Mouse (Mus musculus): ENCODE measurements at regions not wholly inside any gene's neighbourhood (a gene's known extent, or its start where the extent isn't known, plus 50 kb on each side); places are given as distances from the start of the nearest gene placed in this dataset.

DNA sequence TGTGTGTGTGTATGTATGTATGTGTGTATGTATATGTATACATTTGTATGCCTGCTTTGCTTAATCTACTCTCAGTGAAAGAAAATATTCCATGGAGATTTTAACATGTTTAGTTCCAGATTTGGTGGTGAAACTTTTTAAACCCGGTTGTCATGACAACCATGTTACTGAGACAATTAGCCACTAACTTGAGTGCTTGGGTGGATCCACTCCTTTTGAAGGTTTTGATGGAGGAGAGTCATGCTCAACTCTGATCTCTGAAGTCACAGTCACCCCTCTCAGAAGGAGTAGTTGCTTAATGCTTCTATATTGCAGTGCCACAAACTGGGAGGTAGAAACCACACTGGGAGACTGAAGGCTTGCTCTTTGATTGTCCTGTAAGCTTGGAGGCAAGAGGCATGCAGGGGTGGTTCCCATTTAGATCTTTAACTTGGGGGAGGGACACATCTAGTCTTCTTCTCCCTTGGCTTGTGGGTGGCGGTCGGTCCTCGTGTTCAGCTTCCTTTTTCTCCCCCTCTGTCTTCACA lies 301.6 kb upstream of the Cdh11 start:
- Histone ChIP-seq H3K4me3 (replicated peaks; ENCODE audit: low read length) (no peak overlapping the region), H3K4me1 (replicated peaks; ENCODE audit: control insufficient read depth, insufficient read depth, low read length) (no peaks in the 10 kb centered on the region), H3K27ac (no peak overlapping the region), H3K36me3 (replicated peaks; ENCODE audit: control insufficient read depth, insufficient read depth) (no peaks in the 10 kb centered on the region), H3K9me3 (ENCODE audit: control insufficient read depth, low read length) (no peaks in the 10 kb centered on the region), H3K27me3 (ENCODE audit: control insufficient read depth, insufficient read depth, low read length) (no peaks in the 10 kb centered on the region), H3K4me2 (replicated peaks) (no peak overlapping the region), H3K9ac (no peak overlapping the region)
- ATAC-seq (ENCODE audit: low FRiP score) (no peak), DNase-seq (ENCODE audit: low spot score) (no peak)
- 62% methylated on average over 4 of the region's 4 CpGs for WGBS

DNA sequence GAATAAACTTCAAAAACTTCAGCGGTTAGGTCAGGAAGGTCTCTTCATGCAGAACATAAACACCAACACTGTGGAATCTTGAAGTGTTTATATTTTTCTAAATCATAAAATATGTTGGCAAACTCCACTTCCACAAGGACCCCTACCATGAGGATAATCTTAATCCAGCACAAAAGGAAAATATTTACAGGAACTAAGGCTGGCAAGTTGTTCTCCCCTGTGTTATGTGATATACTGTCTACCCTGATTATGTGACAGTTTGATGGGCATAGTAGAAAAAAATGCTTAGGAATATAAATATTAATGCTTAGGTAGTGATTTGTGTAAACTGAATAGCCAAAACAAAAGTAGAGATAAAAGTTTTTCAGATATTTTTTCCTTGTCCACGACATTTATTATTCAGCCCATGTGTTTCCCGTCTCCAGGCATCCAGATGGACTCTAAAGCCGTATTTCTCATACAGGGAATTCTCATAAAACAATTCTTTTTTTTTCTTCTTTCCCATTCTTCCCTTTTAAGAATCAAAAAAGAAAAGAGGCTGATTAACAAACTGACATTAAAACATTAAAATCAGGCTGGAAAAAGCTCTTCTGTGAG lies 311.2 kb upstream of the Cdh11 start:
- no peaks in the 10 kb centered on the region for H3K27me3 ChIP-seq (ENCODE audit: control insufficient read depth, insufficient read depth, low read length)
- H3K27ac ChIP-seq, result no peak overlapping the region
- H3K36me3 ChIP-seq (replicated peaks; ENCODE audit: control insufficient read depth, insufficient read depth), result no peaks in the 10 kb centered on the region
- H3K4me1 ChIP-seq (replicated peaks; ENCODE audit: control insufficient read depth, insufficient read depth, low read length), result no peaks in the 10 kb centered on the region
- DNase-seq (ENCODE audit: low spot score) (no peak), ATAC-seq (ENCODE audit: low FRiP score) (no peak)
- no peaks in the 10 kb centered on the region for H3K9me3 ChIP-seq (ENCODE audit: control insufficient read depth, low read length)
- no peak overlapping the region for H3K9ac ChIP-seq
- 89% methylated on average over 4 of the region's 4 CpGs for WGBS
- no peak overlapping the region for H3K4me2 ChIP-seq (replicated peaks)
- no peak overlapping the region for H3K4me3 ChIP-seq (replicated peaks; ENCODE audit: low read length)

DNA sequence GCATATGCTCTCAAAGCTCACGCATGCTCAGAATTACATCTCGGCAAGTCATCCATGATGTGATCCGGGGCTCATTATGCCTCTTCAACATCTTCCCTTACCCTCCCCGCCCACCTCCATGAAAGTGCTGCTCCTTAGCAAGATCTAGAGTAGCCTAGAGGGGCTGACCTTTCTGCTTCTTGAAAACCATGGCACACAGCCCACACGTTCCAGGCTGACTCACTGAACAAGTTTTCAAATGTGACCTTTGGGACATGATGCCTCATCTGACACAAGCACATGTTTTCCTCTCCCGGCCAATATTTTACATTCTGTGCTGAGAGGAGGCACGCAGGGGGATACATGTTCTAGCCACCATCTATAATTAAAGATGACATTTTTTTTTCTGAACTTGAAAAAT lies 340.1 kb upstream of the Cdh11 start:
- H3K4me1 ChIP-seq (replicated peaks; ENCODE audit: control insufficient read depth, insufficient read depth, low read length), result no peaks in the 10 kb centered on the region
- H3K9ac ChIP-seq, result no peak overlapping the region
- no peak overlapping the region for H3K4me2 ChIP-seq (replicated peaks)
- no peaks in the 10 kb centered on the region for H3K36me3 ChIP-seq (replicated peaks; ENCODE audit: control insufficient read depth, insufficient read depth)
- H3K4me3 ChIP-seq (replicated peaks; ENCODE audit: low read length), result no peak overlapping the region
- H3K27ac ChIP-seq, result no peak overlapping the region
- DNase-seq (ENCODE audit: low spot score), result no peak
- no peaks in the 10 kb centered on the region for H3K27me3 ChIP-seq (ENCODE audit: control insufficient read depth, insufficient read depth, low read length)
- ATAC-seq (ENCODE audit: low FRiP score), result no peak
- no peaks in the 10 kb centered on the region for H3K9me3 ChIP-seq (ENCODE audit: control insufficient read depth, low read length)
- WGBS, result 78% methylated on average over 7 of the region's 7 CpGs

DNA sequence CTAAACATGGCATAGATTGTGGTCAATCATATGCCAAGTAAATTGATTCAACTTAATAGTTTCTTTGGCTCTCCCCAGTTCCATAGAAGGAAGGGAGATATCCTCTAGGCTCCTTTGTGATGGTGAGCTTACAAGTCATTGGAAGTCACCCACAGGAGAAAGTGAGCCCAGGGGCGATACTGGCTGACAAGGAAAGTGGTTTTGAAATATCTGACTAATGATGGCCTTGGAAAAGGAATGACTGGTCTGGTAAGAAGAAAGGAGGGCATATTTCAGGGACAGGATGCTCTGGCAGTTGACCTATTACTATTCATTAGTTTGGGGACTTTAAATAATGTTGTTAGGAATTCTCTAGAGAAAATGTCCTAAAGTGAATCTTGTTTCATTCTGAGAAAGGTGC lies 352.7 kb upstream of the Cdh11 start:
- no peaks in the 10 kb centered on the region for H3K27me3 ChIP-seq (ENCODE audit: control insufficient read depth, insufficient read depth, low read length)
- H3K9ac ChIP-seq, result no peak overlapping the region
- no peak overlapping the region for H3K27ac ChIP-seq
- no peak overlapping the region for H3K4me2 ChIP-seq (replicated peaks)
- no peaks in the 10 kb centered on the region for H3K9me3 ChIP-seq (ENCODE audit: control insufficient read depth, low read length)
- H3K4me1 ChIP-seq (replicated peaks; ENCODE audit: control insufficient read depth, insufficient read depth, low read length), result no peaks in the 10 kb centered on the region
- no peaks in the 10 kb centered on the region for H3K36me3 ChIP-seq (replicated peaks; ENCODE audit: control insufficient read depth, insufficient read depth)
- ATAC-seq (ENCODE audit: low FRiP score), result no peak
- 83% methylated on average over 1 of the region's 1 CpGs for WGBS
- H3K4me3 ChIP-seq (replicated peaks; ENCODE audit: low read length), result no peak overlapping the region
- no peak for DNase-seq (ENCODE audit: low spot score)

DNA sequence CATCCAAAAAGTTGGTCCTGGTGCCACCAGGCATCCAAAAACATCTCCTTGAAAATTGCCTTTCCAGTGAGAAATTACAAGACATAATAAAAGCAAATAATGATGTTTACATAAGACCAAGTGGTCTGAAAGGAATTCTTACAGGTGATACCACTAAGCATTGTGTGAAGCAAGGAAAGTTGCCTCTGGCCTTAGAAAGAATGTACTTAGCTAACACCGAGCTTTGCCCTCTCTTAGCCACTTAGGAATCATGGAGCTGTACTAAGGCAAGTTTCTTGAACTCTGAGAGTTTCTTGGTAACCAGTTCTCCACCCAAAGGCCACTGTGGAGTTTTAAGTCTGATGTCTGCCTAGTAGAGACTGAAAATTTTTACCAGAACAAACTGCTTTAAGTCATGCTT lies 359.4 kb upstream of the Cdh11 start:
- H3K4me2 ChIP-seq (replicated peaks), result no peak overlapping the region
- no peak overlapping the region for H3K27ac ChIP-seq
- no peaks in the 10 kb centered on the region for H3K27me3 ChIP-seq (ENCODE audit: control insufficient read depth, insufficient read depth, low read length)
- DNase-seq (ENCODE audit: low spot score) (no peak), ATAC-seq (ENCODE audit: low FRiP score) (no peak)
- H3K9ac ChIP-seq, result no peak overlapping the region
- 88% methylated on average over 1 of the region's 1 CpGs for WGBS
- H3K9me3 ChIP-seq (ENCODE audit: control insufficient read depth, low read length), result no peaks in the 10 kb centered on the region
- H3K36me3 ChIP-seq (replicated peaks; ENCODE audit: control insufficient read depth, insufficient read depth), result no peaks in the 10 kb centered on the region
- H3K4me1 ChIP-seq (replicated peaks; ENCODE audit: control insufficient read depth, insufficient read depth, low read length), result no peaks in the 10 kb centered on the region; the same call in 1 of the 2 replicates
- H3K4me3 ChIP-seq (replicated peaks; ENCODE audit: low read length), result no peak overlapping the region

DNA sequence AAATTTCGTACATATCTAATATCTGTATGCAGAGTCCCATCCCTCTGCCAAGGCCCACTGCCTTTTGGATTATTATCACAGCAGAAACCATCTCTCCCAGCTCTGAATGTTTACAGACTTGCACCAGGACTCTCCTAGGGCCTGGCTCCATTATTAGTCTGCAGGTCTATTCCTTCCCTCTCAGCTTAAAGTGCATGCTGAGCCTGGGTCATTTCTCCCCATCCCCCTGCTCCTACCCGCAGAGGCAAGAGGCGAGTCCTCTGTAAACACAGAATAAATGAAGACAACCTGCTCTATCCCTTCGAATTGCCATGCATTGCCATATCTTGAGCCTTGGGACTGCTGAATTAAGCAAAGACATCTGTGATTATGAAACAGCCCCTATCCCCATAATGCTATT lies 362.6 kb upstream of the Cdh11 start:
- no peak overlapping the region for H3K4me2 ChIP-seq (replicated peaks)
- H3K4me3 ChIP-seq (replicated peaks; ENCODE audit: low read length), result no peak overlapping the region
- H3K36me3 ChIP-seq (replicated peaks; ENCODE audit: control insufficient read depth, insufficient read depth), result no peaks in the 10 kb centered on the region
- no peak overlapping the region for H3K9ac ChIP-seq
- H3K27me3 ChIP-seq (ENCODE audit: control insufficient read depth, insufficient read depth, low read length), result no peaks in the 10 kb centered on the region
- H3K9me3 ChIP-seq (ENCODE audit: control insufficient read depth, low read length), result no peaks in the 10 kb centered on the region
- H3K4me1 ChIP-seq (replicated peaks; ENCODE audit: control insufficient read depth, insufficient read depth, low read length), result no peaks in the 10 kb centered on the region; the same call in 1 of the 2 replicates
- WGBS, result 34% methylated on average over 4 of the region's 4 CpGs
- no peak for ATAC-seq (ENCODE audit: low FRiP score)
- H3K27ac ChIP-seq, result no peak overlapping the region
- no peak for DNase-seq (ENCODE audit: low spot score)

DNA sequence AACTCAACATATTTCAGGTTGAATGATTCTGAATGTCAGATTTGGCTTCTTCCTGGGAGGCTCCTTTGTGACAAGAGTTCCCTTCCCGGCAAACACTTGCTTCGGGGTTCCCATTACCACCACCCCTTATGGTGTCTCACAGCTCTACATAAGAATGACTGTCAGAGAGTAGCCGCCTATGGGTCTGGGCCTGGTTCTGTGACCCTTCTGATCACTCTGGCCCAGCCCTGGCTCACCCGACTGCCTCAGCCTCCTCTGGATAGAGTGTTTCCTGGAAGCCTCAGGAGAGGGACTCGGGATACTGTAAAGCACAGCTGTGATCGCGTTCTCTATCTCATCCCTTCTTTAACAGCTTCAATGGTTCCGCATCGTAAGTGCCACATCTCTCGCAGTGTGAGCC lies 363.0 kb upstream of the Cdh11 start:
- ATAC-seq (ENCODE audit: low FRiP score) (peak; percentile 40; the same call in 1 of the 2 replicates), DNase-seq (ENCODE audit: low spot score) (no peak)
- no peaks in the 10 kb centered on the region; the same call in 1 of the 2 replicates for H3K4me1 ChIP-seq (replicated peaks; ENCODE audit: control insufficient read depth, insufficient read depth, low read length)
- H3K9me3 ChIP-seq (ENCODE audit: control insufficient read depth, low read length), result no peaks in the 10 kb centered on the region
- no peak overlapping the region for H3K4me3 ChIP-seq (replicated peaks; ENCODE audit: low read length)
- no peak overlapping the region for H3K4me2 ChIP-seq (replicated peaks)
- WGBS, result 36% methylated on average over 10 of the region's 10 CpGs
- H3K36me3 ChIP-seq (replicated peaks; ENCODE audit: control insufficient read depth, insufficient read depth), result no peaks in the 10 kb centered on the region
- no peaks in the 10 kb centered on the region for H3K27me3 ChIP-seq (ENCODE audit: control insufficient read depth, insufficient read depth, low read length)
- H3K27ac ChIP-seq, result no peak overlapping the region
- no peak overlapping the region for H3K9ac ChIP-seq

DNA sequence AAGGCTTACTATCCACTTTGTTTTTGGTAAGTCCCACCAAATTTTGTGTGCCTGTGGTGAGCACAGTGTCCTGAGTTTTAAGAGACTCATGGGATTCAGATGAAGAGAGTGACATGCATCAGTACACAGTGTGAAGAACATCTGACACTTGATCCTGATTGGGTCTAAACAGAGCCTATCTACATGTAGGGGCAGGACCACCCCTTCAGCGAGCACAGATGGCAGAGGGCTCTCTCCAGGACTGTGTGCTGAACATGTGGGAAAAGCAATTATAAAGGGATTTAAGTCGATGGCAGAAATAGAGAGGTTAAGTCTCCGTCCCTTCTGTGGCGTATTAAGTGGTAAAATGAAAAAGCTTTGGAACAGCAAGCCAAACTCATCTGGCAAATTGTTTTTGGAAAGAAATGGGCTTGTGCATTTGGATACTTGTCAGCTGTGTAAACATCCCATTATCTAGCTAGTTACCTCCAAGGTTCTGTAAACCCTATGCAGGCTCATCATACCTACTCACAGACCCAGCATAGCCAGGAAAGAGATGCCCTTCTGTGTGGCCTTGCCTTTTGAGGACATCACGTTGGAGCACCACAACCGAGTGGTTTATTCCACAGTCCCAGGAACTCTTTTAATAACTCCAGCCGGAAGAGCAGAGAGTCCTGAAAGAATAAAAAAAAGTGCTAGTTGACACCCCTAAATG lies 381.3 kb upstream of the Cdh11 start:
- DNase-seq (ENCODE audit: low spot score), result no peak
- H3K36me3 ChIP-seq (replicated peaks; ENCODE audit: control insufficient read depth, insufficient read depth), result no peaks in the 10 kb centered on the region

DNA sequence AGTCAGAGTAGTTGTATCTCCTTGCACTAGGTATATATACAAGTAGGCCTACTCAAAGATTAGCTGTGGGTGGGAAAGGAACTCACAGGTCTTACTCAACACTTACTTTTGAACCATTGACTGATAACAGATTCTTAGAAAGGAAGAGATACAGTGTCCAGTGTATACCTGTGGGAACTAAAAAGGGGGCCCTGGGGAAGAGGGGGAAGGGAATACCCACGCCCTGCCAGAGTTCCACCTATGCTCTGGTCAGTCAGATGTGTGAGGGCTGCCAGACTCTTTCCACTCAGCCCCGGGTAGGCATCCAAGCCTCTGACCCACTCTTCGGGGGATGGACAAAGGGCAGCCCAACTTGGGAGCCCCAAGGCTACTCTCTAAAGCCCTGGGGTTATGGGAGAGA lies 387.9 kb upstream of the Cdh11 start:
- WGBS, result 80% methylated on average over 3 of the region's 3 CpGs
- H3K4me1 ChIP-seq (replicated peaks; ENCODE audit: control insufficient read depth, insufficient read depth, low read length), result no peaks in the 10 kb centered on the region
- no peaks in the 10 kb centered on the region for H3K36me3 ChIP-seq (replicated peaks; ENCODE audit: control insufficient read depth, insufficient read depth)
- no peak overlapping the region for H3K27ac ChIP-seq
- no peak overlapping the region for H3K9ac ChIP-seq
- ATAC-seq (ENCODE audit: low FRiP score) (no peak), DNase-seq (ENCODE audit: low spot score) (no peak)
- H3K9me3 ChIP-seq (ENCODE audit: control insufficient read depth, low read length), result no peaks in the 10 kb centered on the region
- H3K27me3 ChIP-seq (ENCODE audit: control insufficient read depth, insufficient read depth, low read length), result no peaks in the 10 kb centered on the region
- no peak overlapping the region for H3K4me3 ChIP-seq (replicated peaks; ENCODE audit: low read length)
- H3K4me2 ChIP-seq (replicated peaks), result no peak overlapping the region

More for the DNA sequence above, 381.3 kb upstream of the Cdh11 start:
- no peak for ATAC-seq (ENCODE audit: low FRiP score)
- H3K27ac ChIP-seq, result no peak overlapping the region
- H3K4me3 ChIP-seq (replicated peaks; ENCODE audit: low read length), result no peak overlapping the region
- H3K27me3 ChIP-seq (ENCODE audit: control insufficient read depth, insufficient read depth, low read length), result no peaks in the 10 kb centered on the region
- 64% methylated on average over 7 of the region's 7 CpGs for WGBS
- no peak overlapping the region for H3K4me2 ChIP-seq (replicated peaks)
- H3K9me3 ChIP-seq (ENCODE audit: control insufficient read depth, low read length), result no peaks in the 10 kb centered on the region
- no peak overlapping the region for H3K9ac ChIP-seq
- no peaks in the 10 kb centered on the region for H3K4me1 ChIP-seq (replicated peaks; ENCODE audit: control insufficient read depth, insufficient read depth, low read length)

Data from hindbrain, embryonic 14.5 days (tissue).